Mouse (Mus musculus): ENCODE results near the gene Olfr583.

Gene Olfr583

DNA sequence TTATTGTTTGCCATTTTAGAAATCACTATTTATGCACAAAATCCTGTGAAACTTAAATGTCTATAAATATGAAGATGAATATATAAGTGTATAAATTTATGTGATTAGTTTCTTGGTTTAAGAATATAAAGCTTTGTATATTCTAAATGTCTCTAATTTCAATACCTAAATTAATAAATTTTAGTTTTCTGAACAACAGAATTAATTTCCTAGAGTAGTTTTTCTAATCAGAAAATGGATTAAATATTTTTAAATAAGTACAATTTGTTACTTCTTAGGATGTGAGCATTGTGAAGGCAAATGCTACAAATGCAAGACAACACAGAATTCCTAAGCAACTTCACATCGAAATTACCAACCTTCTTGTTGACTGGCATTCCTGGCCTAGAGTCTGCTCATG lies at the start of gene Olfr583:
Olfr583 (plus strand) TSS at position 301 of the 400 bp plus-strand sequence.
- DNase-seq, result no peak

DNA sequence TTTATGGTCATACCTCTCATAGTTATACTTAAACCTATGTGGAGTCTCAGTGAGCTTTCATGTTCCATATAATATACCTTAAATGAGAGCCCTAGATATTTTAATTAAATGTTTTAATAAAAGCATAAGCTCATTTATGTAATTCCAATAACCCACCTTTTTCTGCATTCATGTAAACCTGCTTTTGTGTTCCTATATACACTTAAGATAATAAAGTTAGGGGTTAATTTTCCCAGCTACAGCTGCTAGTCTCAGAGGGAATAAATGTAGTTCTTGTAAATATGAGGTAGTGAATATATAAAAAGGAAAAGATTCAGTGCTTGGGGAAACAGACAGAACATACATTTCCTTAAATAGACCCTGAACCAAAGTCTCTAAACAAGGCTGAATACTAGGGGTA lies 13.4 kb upstream of the Olfr583 start, which contains the start of gene Olfr582:
Olfr582 (plus strand) TSS at position 301 of the 400 bp plus-strand sequence.
- no peak for DNase-seq

DNA sequence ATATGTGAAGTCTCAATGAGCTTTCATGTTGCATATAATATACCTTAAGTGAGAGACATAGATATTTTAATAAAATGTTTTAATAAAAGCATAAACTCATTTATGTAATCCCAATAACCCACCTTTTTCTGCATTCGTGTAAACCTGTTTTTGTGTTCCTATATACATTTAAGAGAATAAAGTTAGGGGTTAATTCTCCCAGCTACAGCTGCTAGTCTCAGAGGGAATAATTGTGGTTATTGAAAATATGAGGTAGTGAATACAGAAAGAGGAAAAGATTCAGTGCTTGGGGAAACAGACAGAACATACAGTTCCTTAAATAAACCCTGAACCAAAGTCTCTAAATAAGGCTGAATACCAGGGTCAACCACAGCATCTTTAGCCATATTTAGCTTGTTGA lies 30.5 kb downstream of the Olfr583 start, which contains the start of gene Olfr584:
Olfr584 (plus strand) TSS at position 301 of the 400 bp plus-strand sequence.
- no peak for DNase-seq

DNA sequence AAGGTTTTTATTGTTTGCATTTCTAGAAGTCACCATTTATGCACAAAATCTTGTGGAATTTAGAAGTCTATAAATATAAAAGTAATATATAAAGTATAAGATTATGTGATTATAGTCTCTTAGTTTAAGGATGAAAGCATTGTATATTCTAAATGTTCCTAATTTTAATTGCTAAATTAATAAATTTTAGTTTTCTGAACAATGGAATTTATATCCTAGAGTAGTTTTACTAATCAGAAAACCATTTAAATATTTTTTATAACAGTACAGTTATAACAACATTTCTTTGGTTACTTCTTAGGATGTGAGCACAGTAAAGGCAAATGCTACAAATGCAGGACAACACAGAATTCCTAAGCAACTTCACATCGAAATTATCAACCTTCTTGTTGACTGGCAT lies 46.3 kb downstream of the Olfr583 start, which contains the start of gene Olfr585:
Olfr585 (plus strand) TSS at position 301 of the 400 bp plus-strand sequence.
- no peak for DNase-seq
